Mouse (Mus musculus): Measurements from ENCODE around the gene Rbm26.

The Rbm26 gene

DNA sequence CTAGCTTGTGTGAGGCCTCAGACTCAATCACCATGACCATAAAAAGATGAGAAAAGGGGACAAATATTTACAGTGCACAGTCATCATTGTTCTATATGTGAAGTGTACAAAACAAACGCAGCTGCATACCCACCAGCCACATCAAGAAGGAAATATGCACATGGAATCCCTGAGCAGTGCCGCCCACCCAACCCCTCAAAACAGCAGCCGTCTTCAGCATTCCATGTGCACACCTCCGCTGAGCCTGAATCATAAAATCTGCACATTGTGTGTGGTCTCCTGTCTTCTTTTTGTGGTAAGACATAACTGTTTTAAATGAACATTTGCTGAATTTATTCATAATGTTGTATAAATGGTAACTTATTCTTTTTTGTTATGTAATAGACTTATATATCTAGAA, 90.1 kb downstream of the Rbm26 start:
- no peak for DNase-seq (ENCODE audit: low spot score in 2 of 2)

- no peak for DNase-seq (ENCODE audit: low spot score in 2 of 2)
Measured at GRCm38 (mm10) chr14:105085332-105085993, 91.7 kb downstream of the Rbm26 start.

- no peak for DNase-seq (ENCODE audit: low spot score in 2 of 2)
Measured at GRCm38 (mm10) chr14:105084757-105085330, 92.3 kb downstream of the Rbm26 start.

DNA sequence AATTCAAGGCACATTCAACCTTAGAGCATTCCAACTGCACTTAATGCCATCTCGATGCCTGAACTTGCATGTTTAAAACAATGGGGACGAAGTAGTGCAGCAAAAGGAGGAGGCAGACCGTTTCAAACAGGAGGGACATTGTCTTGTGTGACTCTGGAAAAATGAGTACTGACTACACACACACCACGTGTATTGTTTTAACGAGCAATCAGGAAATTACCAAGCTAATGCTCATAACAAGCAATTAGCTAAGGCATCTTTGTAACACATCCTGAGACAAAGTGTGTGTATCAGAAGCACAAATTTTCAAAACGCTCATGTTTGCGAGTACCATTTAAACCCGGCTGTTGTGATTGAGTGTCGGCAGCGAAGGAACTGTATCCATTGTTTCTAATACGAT, 93.0 kb downstream of the Rbm26 start:
- DNase-seq (ENCODE audit: low spot score in 2 of 2) = no peak

- no peak for DNase-seq (ENCODE audit: low spot score in 2 of 2)
Measured at GRCm38 (mm10) chr14:105074776-105075175, 102.4 kb downstream of the Rbm26 start.

GRCm38 (mm10) chr14:105074376-105074775, 102.8 kb downstream of the Rbm26 start:
- no peak for DNase-seq (ENCODE audit: low spot score in 2 of 2)

DNA sequence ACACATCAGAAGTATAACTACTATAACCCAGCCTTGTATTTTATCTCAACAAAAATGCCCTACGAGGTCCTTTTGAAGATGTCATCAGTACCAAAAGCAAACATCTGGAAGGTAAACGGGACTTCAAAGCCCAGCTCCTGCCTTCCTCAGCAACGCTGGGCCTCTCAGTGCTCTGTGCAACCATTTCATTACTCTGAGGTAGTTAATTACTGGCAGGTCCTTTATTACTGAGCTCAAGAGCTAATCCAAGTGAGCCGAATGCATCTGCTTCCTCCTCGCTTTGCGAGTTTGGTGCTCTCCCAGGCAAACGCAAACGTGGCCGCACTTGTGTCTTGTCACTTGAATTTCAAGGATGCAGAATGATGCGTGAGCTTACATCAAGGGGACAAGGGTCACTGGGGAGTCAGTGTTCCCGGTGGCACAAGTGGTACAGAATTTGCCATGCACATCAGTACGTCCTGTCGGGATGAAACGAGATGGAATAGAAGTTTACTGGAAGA, 106.1 kb downstream of the Rbm26 start:
- no peak for DNase-seq (ENCODE audit: low spot score in 2 of 2)

DNA sequence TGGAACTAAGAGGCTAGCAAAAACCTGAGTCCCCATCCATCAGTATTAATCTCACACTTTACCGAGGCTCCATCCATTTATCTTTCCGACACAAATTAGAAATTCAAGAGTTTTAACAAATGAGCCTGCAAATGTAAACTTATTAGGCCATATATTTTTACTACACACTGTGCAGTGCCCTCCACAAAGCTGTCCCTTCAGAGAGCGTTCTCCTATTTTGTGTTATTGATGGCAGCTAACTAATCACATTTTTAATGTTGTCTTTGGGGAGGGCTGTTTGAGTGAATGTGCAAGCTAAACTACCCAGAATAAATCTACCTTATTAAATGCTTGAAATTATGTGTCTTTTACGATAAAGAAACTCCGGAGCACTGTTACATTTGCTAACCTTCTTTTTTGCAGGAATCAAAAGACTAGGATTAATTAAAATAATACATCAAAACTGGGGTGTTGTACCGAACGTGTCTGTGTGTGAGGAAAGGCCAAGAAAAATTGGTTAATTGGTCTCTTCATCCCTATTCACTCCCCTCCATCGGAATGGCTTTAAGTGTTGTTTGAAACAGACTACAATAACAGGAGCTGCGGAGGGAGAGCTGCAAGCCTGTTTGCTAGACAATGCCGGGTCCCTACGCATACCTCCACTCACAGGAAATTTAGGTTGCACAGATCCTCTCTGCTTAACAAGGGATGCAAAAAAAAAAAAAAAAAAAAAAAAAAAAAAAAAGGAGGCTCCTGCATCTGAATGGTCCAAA, 106.7 kb downstream of the Rbm26 start:
- DNase-seq (ENCODE audit: low spot score in 2 of 2) = no peak

- no peak for DNase-seq (ENCODE audit: low spot score in 2 of 2)
Measured at GRCm38 (mm10) chr14:105068060-105068459, 109.1 kb downstream of the Rbm26 start.

DNA sequence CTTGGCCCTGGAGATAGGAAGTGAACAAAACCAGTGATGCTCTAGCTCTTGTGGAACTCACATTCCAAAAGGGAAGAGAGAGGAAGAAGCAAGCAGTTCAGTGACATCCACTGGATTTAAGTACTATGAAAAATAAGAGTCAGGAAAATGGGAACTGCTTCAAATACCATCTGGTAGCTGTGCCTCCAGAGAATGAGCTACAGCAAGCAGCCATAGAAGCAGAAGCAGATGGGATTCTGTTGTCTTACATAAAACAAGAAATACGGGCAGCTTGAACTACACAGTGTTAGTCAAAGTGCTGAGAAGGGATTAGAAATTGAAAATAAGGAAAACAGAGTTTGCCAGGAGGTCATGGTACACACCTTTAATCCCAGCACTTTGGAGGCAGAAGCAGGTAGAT, 112.9 kb downstream of the Rbm26 start:
- no peak for DNase-seq (ENCODE audit: low spot score in 2 of 2)

DNA sequence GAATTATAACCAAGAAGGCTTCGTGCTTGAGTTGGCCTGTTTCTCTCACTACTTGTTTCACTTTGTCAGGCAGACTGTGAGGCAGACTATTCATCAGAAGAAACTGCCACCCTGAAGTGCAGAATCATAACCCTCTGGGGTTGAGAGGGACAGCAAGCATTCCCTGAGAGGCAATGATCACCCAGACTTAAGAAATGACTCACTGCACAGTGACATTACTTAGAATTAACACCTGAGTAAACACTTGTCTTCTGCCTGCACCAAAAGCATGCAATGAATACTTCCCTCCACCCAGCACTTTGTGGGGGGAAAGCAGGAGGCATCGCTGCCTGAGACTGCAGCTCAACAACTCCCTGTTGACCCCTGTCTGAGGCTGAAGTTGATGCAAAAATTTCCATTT, 115.9 kb downstream of the Rbm26 start:
- no peak for DNase-seq (ENCODE audit: low spot score in 2 of 2)

DNA sequence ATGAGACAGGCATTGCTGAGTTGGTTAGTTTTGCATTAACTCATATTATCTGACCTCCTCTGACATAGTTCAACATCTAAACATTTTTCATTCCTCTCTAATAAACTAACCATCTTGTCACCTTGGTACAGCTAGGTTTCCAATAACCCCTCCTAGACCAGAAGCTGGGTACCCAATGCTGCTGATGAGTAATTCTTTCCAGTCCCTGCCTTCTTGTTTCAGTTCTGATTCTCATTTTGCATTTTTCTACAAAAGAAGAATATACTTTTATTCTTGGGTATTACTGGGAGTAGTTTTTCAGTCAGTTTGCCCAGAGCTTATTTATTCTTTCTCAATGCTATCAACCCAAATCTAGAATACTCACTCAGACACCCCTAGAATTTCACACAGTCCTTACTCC, 119.2 kb downstream of the Rbm26 start:
- no peak for DNase-seq (ENCODE audit: low spot score in 2 of 2)

Data from spleen, postnatal 10 days (tissue).